Mouse (Mus musculus): ENCODE data around the gene Mybbp1a. TPM values are rescaled to one million over a fixed set of nuclear protein-coding genes. Genes with fewer than 3 reads are reported as not detected.

Mybbp1a gene
- polyA plus RNA-seq (2015; fragmentation: Nextera tagmentation; extraction: Ambion mirVana): 60.2 and 61.9 TPM in 2 replicates

DNA sequence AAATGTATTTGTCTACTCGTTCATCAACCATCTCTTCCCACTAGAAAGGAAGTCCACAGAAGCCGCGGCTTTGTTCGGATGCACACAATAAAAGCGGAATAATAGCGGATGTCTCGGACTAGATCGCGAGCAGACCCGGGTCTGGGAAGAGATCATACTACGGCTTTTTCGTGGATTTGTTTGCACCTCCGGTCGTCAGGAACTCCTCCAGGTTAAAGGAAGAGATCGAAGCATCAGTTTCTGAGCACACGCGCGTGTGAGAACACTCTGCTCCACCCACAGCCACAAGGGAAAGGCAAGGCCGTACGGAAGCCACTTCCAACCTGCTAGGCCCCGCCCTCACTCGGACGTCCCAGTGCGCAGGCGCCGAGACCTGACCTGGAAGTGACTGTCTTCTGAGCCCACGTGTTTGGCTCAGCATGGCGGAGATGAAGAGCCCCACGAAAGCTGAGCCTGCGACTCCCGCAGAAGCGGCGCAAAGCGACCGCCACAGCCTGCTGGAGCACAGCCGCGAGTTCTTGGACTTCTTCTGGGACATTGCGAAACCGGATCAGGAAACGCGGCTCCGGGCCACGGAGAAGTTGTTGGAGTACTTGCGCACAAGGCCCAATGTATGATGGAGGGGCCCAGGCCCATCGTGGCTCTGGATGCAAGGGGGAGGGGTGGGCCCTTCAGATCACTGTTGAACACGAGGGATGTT is at the start of gene Mybbp1a:
Mybbp1a (plus strand) TSS at position 391 of the 700 bp plus-strand sequence.

DNA sequence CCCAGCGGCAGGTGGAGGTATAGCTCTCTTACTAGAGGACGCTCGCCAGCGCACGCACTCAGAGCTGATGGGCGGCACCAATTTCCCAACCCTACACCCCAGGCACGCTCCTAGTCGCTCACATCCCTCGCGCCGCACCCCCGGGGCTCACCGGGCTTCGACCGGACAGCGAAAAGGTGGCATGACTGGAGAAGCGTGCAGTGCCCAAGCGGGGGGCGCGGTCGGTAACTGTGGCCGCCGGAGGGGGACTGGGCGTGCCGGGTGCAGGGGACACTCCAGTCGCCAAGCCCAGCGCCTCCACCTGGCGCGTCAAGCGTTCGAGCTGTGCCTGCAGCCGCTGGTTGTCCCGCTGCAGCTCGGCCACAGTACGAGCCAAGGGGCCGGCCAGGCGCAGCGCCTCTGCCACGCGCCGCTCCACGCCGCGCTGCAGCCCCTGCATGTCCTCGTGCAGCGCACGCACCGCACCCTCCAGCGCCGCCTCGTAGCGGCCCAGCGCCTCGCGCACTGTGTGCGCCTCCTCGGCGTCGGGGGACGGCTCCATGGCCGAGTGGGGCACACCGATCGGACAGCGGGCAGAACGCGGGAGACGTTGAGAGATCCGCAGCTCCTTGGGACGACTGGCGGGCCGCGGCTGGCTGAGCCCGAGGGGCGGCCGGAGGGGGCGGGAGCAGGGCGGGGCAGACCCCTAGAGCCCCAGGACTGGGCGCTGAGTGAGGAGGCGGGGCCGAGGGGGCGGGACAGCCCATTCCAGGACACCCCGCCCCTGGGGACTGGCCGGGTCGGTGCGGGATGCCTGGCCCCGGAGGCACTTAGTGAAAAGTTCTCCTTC is 29.8 kb upstream of the Mybbp1a start, which contains the start of gene Smtnl2:
Smtnl2 (minus strand) TSS at position 621 of the 829 bp plus-strand sequence.

DNA sequence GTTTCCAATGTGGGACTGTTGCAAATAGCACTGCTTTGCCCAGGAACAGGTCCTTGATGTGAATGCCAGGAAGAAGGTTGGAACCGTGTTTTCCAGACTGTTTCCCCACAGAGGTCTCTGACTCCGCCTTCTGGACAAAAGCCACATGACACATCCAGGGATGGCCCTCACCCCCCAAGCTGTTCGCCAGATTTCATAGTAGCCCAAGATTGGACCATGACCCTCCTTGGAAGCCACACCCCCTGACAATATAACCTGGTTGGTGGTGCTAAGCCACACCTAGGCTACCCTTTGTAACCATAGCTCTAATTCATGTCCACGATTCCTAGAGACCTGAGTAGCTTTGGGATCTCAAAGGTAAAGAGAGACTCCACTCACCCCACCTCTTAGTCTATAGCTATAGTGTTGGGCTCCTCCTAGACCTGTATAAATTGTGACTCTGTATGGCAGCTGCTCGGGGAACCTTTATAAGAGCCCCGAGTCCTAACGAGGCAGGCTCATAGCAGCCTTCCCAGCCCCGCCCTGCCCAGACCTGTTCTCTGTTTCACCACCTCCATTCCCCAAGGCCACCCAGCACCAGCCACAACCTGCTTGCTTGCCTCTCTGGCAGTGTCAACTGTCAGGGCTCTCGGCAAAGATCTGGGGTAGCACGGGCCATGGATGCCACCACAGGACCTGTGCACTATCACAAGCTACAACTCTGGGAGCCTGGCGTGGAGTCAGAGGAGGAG is 6.0 kb upstream of the Mybbp1a start, which contains the start of gene Ggt6:
Ggt6 (plus strand) TSS at position 564 of the 731 bp plus-strand sequence.

DNA sequence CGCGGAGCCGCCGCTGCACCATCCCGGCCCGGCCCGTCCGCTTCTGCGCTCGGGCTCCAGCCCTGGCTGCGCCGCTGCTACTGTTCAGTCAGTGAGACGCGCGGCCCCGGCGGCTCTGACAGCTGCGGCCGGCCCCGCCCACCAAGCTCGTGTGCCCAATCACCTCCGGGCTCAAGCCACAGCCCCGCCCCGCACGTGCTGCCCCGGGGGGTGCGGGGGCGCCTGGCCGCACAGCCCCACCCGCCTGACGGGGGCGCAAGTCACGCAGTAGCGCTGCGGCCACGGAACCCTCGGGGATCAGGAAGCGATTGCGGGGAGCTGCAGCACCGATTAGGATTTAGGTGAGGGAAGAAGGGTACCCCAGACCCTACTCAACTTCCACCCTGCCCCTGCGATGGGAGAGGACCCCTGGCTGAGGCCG is 48.7 kb downstream of the Mybbp1a start, which contains the start of gene Spns2:
Spns2 (minus strand) TSS at position 24 of the 421 bp plus-strand sequence.

Other genes starting within 250 kb of the Mybbp1a start
- 0.04 and 0.12 TPM in 2 replicates for gene Gm43951, start 234.5 kb upstream of the Mybbp1a start, polyA plus RNA-seq (2015; fragmentation: Nextera tagmentation; extraction: Ambion mirVana)
- gene 4933427D14Rik, start 233.9 kb upstream of the Mybbp1a start, polyA plus RNA-seq (2015; fragmentation: Nextera tagmentation; extraction: Ambion mirVana): 2.9 and 3.6 TPM in 2 replicates
- gene Txndc17, start 233.8 kb upstream of the Mybbp1a start, polyA plus RNA-seq (2015; fragmentation: Nextera tagmentation; extraction: Ambion mirVana): 118 and 128 TPM in 2 replicates
- gene Med31, start 225.8 kb upstream of the Mybbp1a start, polyA plus RNA-seq (2015; fragmentation: Nextera tagmentation; extraction: Ambion mirVana): 26.2 and 27.0 TPM in 2 replicates
- gene Slc13a5, start 174.1 kb upstream of the Mybbp1a start, polyA plus RNA-seq (2015; fragmentation: Nextera tagmentation; extraction: Ambion mirVana): 0.37 TPM in 1 of 2 replicates, not detected in the other
- gene Xaf1, start 139.7 kb upstream of the Mybbp1a start, polyA plus RNA-seq (2015; fragmentation: Nextera tagmentation; extraction: Ambion mirVana): 18.4 and 19.3 TPM in 2 replicates
- not detected in 2 replicates for gene Fbxo39, start 126.9 kb upstream of the Mybbp1a start, polyA plus RNA-seq (2015; fragmentation: Nextera tagmentation; extraction: Ambion mirVana)
- 1.0 and 1.2 TPM in 2 replicates for gene Tekt1, start 78.9 kb upstream of the Mybbp1a start, polyA plus RNA-seq (2015; fragmentation: Nextera tagmentation; extraction: Ambion mirVana)
- gene Smtnl2, start 29.6 kb upstream of the Mybbp1a start, polyA plus RNA-seq (2015; fragmentation: Nextera tagmentation; extraction: Ambion mirVana): 208 and 220 TPM in 2 replicates
- 0.08 and 0.69 TPM in 2 replicates for gene Ggt6, start 5.8 kb upstream of the Mybbp1a start, polyA plus RNA-seq (2015; fragmentation: Nextera tagmentation; extraction: Ambion mirVana)
- gene Spns2, start 48.5 kb downstream of the Mybbp1a start, polyA plus RNA-seq (2015; fragmentation: Nextera tagmentation; extraction: Ambion mirVana): 2.9 and 3.3 TPM in 2 replicates
- gene Spns3, start 109.2 kb downstream of the Mybbp1a start, polyA plus RNA-seq (2015; fragmentation: Nextera tagmentation; extraction: Ambion mirVana): 0.11 TPM in 1 of 2 replicates, not detected in the other
- gene Ube2g1, start 165.9 kb downstream of the Mybbp1a start, polyA plus RNA-seq (2015; fragmentation: Nextera tagmentation; extraction: Ambion mirVana): 44.5 and 45.3 TPM in 2 replicates
- gene Ankfy1, start 248.7 kb downstream of the Mybbp1a start, polyA plus RNA-seq (2015; fragmentation: Nextera tagmentation; extraction: Ambion mirVana): 6.1 and 7.6 TPM in 2 replicates